Mouse (Mus musculus) bone marrow macrophage, adult 2 months (primary cell): ENCODE data around the gene Ston1. TPM values are rescaled to one million over a fixed set of nuclear protein-coding genes. Genes with fewer than 3 reads are reported as not detected.
A peak's percentile ranks its signal among the peaks of the same experiment; 100 is the strongest.

ENCODE experiments used
- H3K27ac ChIP-seq: 2 replicates; pipeline ENCODE4 v1.5.1; 2012; ENCODE audit warnings: low read depth, low read length; ENCODE audit not compliant: insufficient read depth
- H3K4me1 ChIP-seq: 2 replicates; pipeline ENCODE4 v1.6.1; 2012; ENCODE audit warnings: low read length; ENCODE audit not compliant: control insufficient read depth, insufficient read depth
- H3K4me3 ChIP-seq: 2 replicates; pipeline ENCODE4 v1.5.1; 2012; ENCODE audit warnings: mild to moderate bottlenecking, low read length, moderate library complexity; ENCODE audit not compliant: insufficient read depth
- CTCF ChIP-seq: IDR thresholded peaks from 2 replicates; pipeline ENCODE4 v1.5.1; 2012; ENCODE audit warnings: low read depth, mild to moderate bottlenecking, low read length, moderate library complexity
- POLR2A ChIP-seq: IDR thresholded peaks from 2 replicates; pipeline ENCODE4 v1.6.1; 2012; ENCODE audit warnings: mild to moderate bottlenecking, low read depth, low read length, borderline replicate concordance
- polyA plus RNA-seq: library from polyadenylated mRNA; stranded (reverse); fragments of >200 nt; gene quantifications from 2 replicates; pipeline ENCODE4 v1.2.4, GENCODE M21; 2012; ENCODE audit not compliant: missing spikeins, insufficient read depth, insufficient read length

The Ston1 gene
- polyA plus RNA-seq, 1 experiment = 0.55 TPM

DNA sequence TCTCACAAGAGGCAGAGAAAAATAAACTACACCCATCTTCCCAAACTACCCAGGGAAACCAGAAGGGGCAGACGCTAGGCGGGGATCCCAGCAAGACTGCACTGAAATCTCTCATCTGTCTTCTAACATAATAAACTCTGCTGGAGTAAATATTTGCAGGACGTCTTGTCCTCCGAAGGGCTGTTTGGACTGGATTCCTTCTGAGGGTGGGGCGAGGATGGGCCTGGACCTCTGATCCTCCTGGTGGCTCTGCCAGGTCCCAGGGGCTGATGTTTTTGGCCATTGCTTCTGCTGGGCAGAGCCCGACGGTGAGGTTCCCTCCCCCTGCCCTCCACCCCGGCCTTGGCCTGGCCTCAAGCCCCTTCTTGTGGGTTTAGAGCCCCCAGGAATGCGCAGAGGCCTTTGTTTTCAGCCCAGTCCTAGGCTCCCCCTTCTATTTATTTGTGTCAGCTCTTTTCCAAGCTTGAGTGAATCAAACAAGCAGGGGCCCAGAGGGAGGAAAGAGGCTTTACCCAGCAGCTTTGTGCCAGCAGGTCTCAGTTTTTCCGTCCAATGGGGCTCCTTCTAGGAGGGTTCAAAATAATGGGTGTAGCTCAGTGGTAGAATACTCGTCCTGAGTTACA lies 32.6 kb downstream of the Ston1 start:
- Histone ChIP-seq H3K27ac (no peak overlapping the region), H3K4me3 (no peak overlapping the region), H3K4me1 (peaks cover 13% of the 10 kb centered on the region)
- no peak for TF ChIP-seq CTCF

DNA sequence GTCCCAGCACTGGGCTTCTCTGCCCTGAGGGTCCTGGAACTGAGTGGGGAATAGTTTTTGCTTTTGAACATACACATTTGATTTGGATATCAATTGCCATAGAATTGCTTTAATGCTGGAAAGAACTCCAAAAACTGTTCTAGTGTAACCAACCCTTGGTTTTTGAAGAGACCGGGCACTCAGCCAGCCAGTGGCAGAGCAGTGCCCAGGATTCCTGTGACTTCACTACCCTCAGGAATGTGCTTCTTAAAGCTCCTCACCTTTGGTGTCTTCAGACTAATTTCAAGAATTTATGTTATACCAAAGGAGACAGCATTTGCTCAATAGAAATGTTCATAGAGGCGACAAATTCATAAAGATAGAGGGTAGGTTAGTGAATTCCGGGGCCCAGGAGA lies 33.1 kb downstream of the Ston1 start:
- no peak overlapping the region for H3K27ac ChIP-seq
- peaks cover 9% of the 10 kb centered on the region for H3K4me1 ChIP-seq
- no peak overlapping the region for H3K4me3 ChIP-seq
- no peak for TF ChIP-seq CTCF
- TF ChIP-seq POLR2A = no peak

DNA sequence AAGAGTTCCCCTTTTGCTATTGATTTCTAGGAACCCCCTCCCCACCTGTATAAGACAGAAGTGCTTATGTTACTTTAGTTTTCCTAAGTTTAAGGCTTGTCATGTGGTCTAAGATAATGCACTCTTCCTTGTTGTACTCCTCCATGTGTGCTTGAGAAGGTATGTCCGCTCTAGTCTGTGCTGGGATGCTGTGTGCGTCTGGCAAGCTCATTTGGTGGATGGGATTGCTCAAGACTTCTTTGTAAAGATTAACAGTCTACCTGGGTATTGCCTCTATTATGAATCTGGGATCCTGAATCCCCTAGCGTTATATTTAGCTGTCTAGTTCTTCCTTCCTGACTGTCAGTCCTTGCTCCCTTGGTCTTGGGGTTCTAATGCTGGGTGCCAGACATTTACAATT lies 35.1 kb downstream of the Ston1 start:
- TF ChIP-seq POLR2A = no peak
- no peak for TF ChIP-seq CTCF
- peaks cover 3% of the 10 kb centered on the region for H3K4me1 ChIP-seq
- H3K4me3 ChIP-seq = no peak overlapping the region
- no peak overlapping the region for H3K27ac ChIP-seq

DNA sequence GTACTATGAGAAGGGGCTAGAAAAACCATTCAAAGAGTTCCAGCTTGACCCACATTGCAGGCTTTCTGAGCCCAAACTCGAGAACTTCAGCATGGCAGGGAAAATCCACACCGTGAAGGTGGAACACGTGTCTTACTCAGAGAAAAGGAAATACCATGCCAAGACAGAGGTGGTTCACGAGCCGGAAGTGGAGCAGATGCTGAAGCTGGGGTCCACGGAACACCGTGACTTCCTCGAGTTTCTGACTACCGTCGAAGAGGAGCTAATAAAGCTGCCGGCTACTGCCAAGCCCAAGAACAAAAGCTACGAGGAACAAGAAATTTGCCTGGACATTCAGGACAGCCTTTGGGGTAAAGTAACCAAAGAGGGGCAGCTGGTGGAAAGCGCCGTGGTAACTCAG lies 38.6 kb downstream of the Ston1 start:
- H3K4me3 ChIP-seq = no peak overlapping the region
- H3K27ac ChIP-seq = no peak overlapping the region
- TF ChIP-seq CTCF (no peak), POLR2A (no peak)

DNA sequence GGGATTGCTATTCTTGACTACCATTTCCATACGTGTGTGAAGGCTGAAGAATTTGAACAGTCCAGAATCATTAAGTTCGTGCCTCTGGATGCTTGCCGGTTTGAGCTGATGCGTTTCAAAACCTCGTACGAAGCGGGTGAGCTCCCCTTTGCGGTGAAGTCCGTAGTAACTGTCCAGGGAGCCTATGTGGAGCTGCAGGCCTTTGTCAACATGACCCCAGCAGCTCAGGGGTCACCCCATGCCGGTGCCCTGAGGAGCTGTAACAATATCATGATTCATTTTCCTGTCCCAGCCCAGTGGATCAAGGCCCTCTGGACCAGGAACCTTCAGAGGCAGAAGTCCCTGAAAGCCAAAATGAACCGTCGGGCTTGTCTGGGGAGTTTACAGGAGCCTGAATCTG lies 39.1 kb downstream of the Ston1 start:
- no peak overlapping the region for H3K27ac ChIP-seq
- TF ChIP-seq CTCF (no peak), POLR2A (no peak)

More for the DNA sequence above, 38.6 kb downstream of the Ston1 start:
- no peaks in the 10 kb centered on the region for H3K4me1 ChIP-seq

DNA sequence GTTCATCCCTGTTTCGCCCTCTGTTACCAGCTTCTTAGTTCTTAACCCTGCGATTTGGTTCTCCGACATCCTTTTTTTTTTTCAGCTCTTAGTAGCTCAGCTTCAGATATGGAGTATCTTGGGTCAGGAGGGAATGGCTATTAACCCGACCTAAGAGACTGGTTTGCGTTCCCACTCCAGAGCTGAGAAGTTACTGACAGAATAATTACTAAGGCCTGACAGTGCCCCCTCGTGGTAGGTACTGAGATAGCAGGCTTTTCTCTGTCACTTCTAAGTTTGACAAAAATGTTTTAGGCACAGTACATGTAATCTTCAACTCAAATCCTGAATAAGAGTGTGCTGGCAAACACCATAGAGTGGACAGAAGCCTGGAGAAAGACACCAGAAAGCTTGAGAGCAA lies 43.5 kb downstream of the Ston1 start:
- Histone ChIP-seq H3K27ac (no peak overlapping the region), H3K4me3 (no peak overlapping the region), H3K4me1 (peaks cover 4% of the 10 kb centered on the region; the same call in 1 of the 2 replicates)
- no peak for TF ChIP-seq POLR2A
- TF ChIP-seq CTCF = no peak

More for the DNA sequence above, 39.1 kb downstream of the Ston1 start:
- H3K4me1 ChIP-seq = no peaks in the 10 kb centered on the region
- no peak overlapping the region for H3K4me3 ChIP-seq

DNA sequence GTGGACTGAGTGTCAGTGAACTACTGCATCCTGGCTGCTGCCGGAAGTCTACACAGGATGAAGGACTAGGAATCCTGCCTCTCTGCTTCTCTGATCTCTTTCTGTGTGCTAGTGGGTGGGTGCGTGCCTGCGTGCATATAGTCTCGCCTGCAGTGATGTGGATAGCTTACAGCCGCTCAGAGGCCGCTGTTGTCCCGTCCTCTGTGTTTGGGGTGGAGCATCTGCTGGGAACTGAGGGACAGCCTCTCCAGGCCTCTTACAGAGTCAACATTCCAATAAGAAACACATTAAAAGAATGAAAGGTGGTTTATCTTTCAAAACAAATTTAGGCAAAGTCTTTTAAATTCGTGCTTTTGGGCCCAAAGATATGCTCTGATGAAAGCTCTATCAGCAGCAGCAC lies 44.4 kb downstream of the Ston1 start:
- H3K4me1 ChIP-seq = peaks cover 4% of the 10 kb centered on the region; the same call in 1 of the 2 replicates
- no peak overlapping the region for H3K4me3 ChIP-seq
- TF ChIP-seq CTCF = no peak
- TF ChIP-seq POLR2A = no peak
- H3K27ac ChIP-seq = no peak overlapping the region

DNA sequence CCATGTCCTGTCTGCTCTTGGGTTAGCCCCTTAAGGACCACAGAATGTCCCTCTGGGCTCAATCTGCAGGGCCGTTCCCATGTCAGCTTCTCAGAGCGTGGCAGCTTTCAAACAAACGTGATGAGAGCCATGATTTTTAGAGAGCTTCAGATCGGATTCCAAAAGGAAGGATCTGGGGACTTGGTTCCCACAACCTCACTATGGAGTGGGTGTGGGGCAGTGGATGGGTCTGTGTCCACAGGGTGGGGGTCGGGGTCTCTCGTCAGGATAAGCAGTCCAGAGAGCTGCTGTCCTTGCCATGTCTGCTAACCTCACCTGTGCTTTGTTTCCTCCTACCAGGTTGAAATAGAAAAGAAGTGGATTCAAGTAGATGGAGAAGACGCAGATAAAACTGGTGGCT lies 47.4 kb downstream of the Ston1 start:
- Histone ChIP-seq H3K27ac (no peak overlapping the region), H3K4me1 (peaks cover 4% of the 10 kb centered on the region; the same call in 1 of the 2 replicates), H3K4me3 (no peak overlapping the region)
- TF ChIP-seq POLR2A = no peak

DNA sequence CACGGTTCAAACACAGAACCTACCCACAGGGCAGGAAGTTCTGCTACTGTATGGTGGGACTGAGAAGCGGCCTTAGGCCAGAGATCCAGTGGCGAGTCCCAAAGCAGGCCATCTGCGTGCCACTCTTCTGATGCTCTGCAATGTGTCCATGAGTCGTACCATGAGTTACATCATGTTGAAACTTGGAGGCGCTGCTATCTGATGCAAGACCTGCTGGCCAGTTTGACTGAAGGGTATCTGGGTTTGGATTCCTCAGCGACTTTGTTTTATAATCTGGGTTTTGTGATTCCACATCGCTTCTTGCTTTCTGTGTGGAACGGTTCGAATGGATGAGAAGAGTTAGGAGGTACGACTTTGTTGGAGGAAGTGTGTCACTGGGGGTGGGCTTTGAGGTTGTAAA lies 47.8 kb downstream of the Ston1 start:
- TF ChIP-seq POLR2A (no peak), CTCF (no peak)

DNA sequence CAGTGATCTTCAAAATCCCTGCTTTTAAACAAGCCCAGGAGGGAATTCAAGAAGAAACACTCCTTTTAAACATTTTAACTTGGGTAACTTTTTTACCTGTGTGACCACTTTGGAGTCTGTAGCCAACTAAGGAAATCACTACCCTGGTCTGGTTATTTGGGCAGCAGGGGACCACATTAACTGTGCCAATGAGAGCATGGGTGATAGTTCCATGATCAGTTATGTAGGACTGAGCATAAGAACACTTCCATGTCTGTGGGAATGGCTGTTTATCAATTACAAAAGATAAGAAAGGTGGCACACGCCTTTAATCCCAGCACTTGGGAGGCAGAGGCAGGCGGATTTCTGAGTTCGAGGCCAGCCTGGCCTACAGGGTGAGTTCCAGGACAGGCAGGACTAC lies 49.7 kb downstream of the Ston1 start:
- H3K4me3 ChIP-seq = no peak overlapping the region
- TF ChIP-seq POLR2A (no peak), CTCF (no peak)
- H3K4me1 ChIP-seq = peaks cover 4% of the 10 kb centered on the region; the same call in 1 of the 2 replicates
- H3K27ac ChIP-seq = no peak overlapping the region

More for the DNA sequence above, 47.8 kb downstream of the Ston1 start:
- Histone ChIP-seq H3K4me1 (peaks cover 4% of the 10 kb centered on the region; the same call in 1 of the 2 replicates), H3K27ac (no peak overlapping the region), H3K4me3 (no peak overlapping the region)

DNA sequence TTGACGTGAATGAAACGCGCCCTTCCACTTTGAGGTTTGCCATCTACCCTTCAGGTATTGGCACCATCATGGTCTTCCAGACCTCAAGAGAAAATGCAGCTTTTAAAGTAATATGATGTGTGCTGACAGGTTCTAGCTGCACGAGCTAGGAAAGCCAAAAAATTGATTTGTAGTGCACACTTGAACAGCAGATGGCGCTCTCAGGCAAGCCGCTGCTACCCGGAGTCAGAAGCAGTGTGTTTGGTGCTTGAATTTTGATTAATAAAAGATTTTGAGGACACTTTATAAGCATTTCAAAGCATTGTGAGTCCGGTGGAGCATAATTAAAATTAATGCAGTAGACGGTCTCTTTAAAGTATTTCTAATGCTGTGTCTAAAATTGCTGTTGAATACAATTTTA lies 54.5 kb downstream of the Ston1 start:
- no peak overlapping the region for H3K27ac ChIP-seq
- TF ChIP-seq POLR2A (no peak), CTCF (peak; percentile 73)
- no peak overlapping the region for H3K4me3 ChIP-seq
- H3K4me1 ChIP-seq = no peaks in the 10 kb centered on the region
